ENCODE assay signal across 9 mouse cellular contexts in the genomic region with DNA sequence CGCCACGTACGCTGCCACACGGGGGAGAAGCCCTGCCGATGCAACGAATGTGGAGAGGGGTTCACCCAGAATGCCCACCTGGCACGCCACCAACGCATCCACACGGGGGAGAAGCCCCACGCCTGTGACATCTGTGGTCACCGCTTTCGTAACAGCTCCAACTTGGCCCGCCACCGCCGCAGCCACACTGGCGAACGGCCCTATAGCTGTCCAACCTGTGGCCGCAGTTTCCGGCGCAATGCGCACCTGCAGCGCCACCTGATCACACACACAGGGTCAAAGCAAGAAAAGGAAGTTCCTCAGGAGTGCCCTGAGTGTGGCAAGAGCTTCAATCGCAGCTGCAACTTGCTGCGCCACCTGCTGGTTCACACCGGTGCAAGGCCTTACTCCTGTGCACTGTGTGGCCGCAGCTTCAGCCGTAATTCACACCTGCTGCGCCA. TPM values are rescaled to one million over a fixed set of nuclear protein-coding genes. Genes with fewer than 3 reads are reported as not detected.
DNase-seq lines count a peak whose midpoint lies in the region; ATAC-seq lines count a peak whose summit lies in the region.
"Had no signal": no experiment of that assay in that cellular context is flagged by ENCODE, and none has a peak within 500 bp of the region (broad histone marks: within the 10 kb centered on the region; RNA-seq: fewer than 3 reads in every experiment).

No protein-coding gene starts in this region.

- no peak overlapping the region for H3K9ac ChIP-seq in lung, embryonic 15.5 days

- H3K4me1 ChIP-seq in lung, embryonic 15.5 days, result no peaks in the 10 kb centered on the region

- DNase-seq in urinary bladder, adult 2 months (ENCODE audit: low spot score), result peak; percentile 34
- DNase-seq in urinary bladder, postnatal 4 days (ENCODE audit: low spot score in 2 of 2), result no peak
- peak; percentile 54 to 70 for DNase-seq in adrenal gland, postnatal 36 days
- DNase-seq in kidney, adult 11 months, result peak; percentile 32
- DNase-seq in spleen, adult 12 weeks (ENCODE audit: low spot score), result peak; percentile 62
- no peak for DNase-seq in Muller cell, postnatal 12 days (ENCODE audit: inconsistent ontology term)

- 76% methylated on average over 28 of the region's 28 CpGs for WGBS in lung, embryonic 15.5 days

- no peak overlapping the region for H3K4me2 ChIP-seq in lung, embryonic 15.5 days

- no peaks in the 10 kb centered on the region for H3K27me3 ChIP-seq in lung, embryonic 15.5 days

- H3K9me3 ChIP-seq in lung, embryonic 15.5 days, result no peaks in the 10 kb centered on the region

- ATAC-seq in erythroid progenitor cell, adult 5-6 weeks (replicated peaks; ENCODE audit: low FRiP score, poor library complexity, severe bottlenecking), result peak; percentile 54; the same call in 1 of the 2 replicates
- ATAC-seq in lung, embryonic 15.5 days (ENCODE audit: borderline replicate concordance, extremely low read depth, low FRiP score, low TSS enrichment), result peak; percentile 78; the same call in 1 of the 2 replicates

- H3K36me3 ChIP-seq in lung, embryonic 15.5 days, result no peaks in the 10 kb centered on the region

- H3K4me3 ChIP-seq in lung, embryonic 15.5 days, result no peak overlapping the region

- no peak overlapping the region for H3K27ac ChIP-seq in lung, embryonic 15.5 days

RNA-seq across cellular contexts. Expression of a gene that starts 9.7 kb away (rescaled TPM):
- polyA plus RNA-seq in urinary bladder, adult 2 months (2012; rRNA removed), result 0.04 TPM in 2 replicates
- not detected for total RNA-seq in adrenal gland, postnatal 36 days (2021)
- not detected in 2 replicates for total RNA-seq in erythroid progenitor cell, adult 5-6 weeks (2015; ENCODE audit: low replicate concordance)
- total RNA-seq in erythroid progenitor cell, adult 5-6 weeks (2017; ENCODE audit: low replicate concordance), result not detected in 2 replicates
- polyA plus RNA-seq in lung, embryonic 15.5 days (2015; fragmentation: Nextera tagmentation; extraction: Ambion mirVana), result 0.18 and 0.40 TPM in 2 replicates
- polyA plus RNA-seq: gonadal fat pad, adult 2 months had no signal

RNA-seq across cellular contexts. Expression of a gene that starts 11.1 kb away (rescaled TPM):
- polyA plus RNA-seq in urinary bladder, adult 2 months (2012; rRNA removed), result 9.2 and 11.9 TPM in 2 replicates
- total RNA-seq in adrenal gland, postnatal 36 days (2021), result 10 to 100 TPM in 1 of 2 experiments, 1 to 10 TPM in 1; 7.0 to 11.4 TPM
- total RNA-seq in erythroid progenitor cell, adult 5-6 weeks (2015; ENCODE audit: low replicate concordance), result not detected in 2 replicates
- total RNA-seq in erythroid progenitor cell, adult 5-6 weeks (2017; ENCODE audit: low replicate concordance), result not detected in 2 replicates
- 15.0 and 15.3 TPM in 2 replicates for polyA plus RNA-seq in lung, embryonic 15.5 days (2015; fragmentation: Nextera tagmentation; extraction: Ambion mirVana)

RNA-seq across cellular contexts. Expression of a gene that starts 34.7 kb away (rescaled TPM):
- 0.22 and 0.29 TPM in 2 replicates for polyA plus RNA-seq in urinary bladder, adult 2 months (2012; rRNA removed)
- total RNA-seq in adrenal gland, postnatal 36 days (2021), result under 1 TPM; 0.20 TPM
- 4.6 and 7.9 TPM in 2 replicates for total RNA-seq in erythroid progenitor cell, adult 5-6 weeks (2015; ENCODE audit: low replicate concordance)
- total RNA-seq in erythroid progenitor cell, adult 5-6 weeks (2017; ENCODE audit: low replicate concordance), result 1.3 and 1.5 TPM in 2 replicates
- polyA plus RNA-seq in lung, embryonic 15.5 days (2015; fragmentation: Nextera tagmentation; extraction: Ambion mirVana), result 0.41 and 0.53 TPM in 2 replicates

RNA-seq across cellular contexts. Expression of a gene that starts 46.3 kb away (rescaled TPM):
- 7.6 and 7.8 TPM in 2 replicates for polyA plus RNA-seq in urinary bladder, adult 2 months (2012; rRNA removed)
- 10 to 100 TPM; 10.3 to 12.1 TPM for total RNA-seq in adrenal gland, postnatal 36 days (2021)
- 2.2 and 3.4 TPM in 2 replicates for total RNA-seq in erythroid progenitor cell, adult 5-6 weeks (2015; ENCODE audit: low replicate concordance)
- total RNA-seq in erythroid progenitor cell, adult 5-6 weeks (2017; ENCODE audit: low replicate concordance), result 0.90 and 1.4 TPM in 2 replicates
- polyA plus RNA-seq in lung, embryonic 15.5 days (2015; fragmentation: Nextera tagmentation; extraction: Ambion mirVana), result 20.9 and 21.5 TPM in 2 replicates

RNA-seq across cellular contexts. Expression of a gene that starts 49.9 kb away (rescaled TPM):
- 9.2 and 11.7 TPM in 2 replicates for polyA plus RNA-seq in urinary bladder, adult 2 months (2012; rRNA removed)
- total RNA-seq in adrenal gland, postnatal 36 days (2021), result not detected
- not detected in 2 replicates for total RNA-seq in erythroid progenitor cell, adult 5-6 weeks (2015; ENCODE audit: low replicate concordance)
- total RNA-seq in erythroid progenitor cell, adult 5-6 weeks (2017; ENCODE audit: low replicate concordance), result not detected in 2 replicates
- 3.5 and 4.0 TPM in 2 replicates for polyA plus RNA-seq in lung, embryonic 15.5 days (2015; fragmentation: Nextera tagmentation; extraction: Ambion mirVana)

Comparison
In these comparisons a context has a peak if more than half of its experiments do, and no peak if none do; other contexts are left out.
1. DNase-seq: peak in urinary bladder, adult 2 months (single experiment), adrenal gland, postnatal 36 days (2 of 2), kidney, adult 11 months (single experiment) and spleen, adult 12 weeks (single experiment); none in urinary bladder, postnatal 4 days (0 of 2) and Muller cell, postnatal 12 days (single experiment).
2. RNA of a gene that starts 11.1 kb away (total RNA-seq): 7.0 to 11.4 TPM in adrenal gland, postnatal 36 days; not detected in erythroid progenitor cell, adult 5-6 weeks; every median in the first group is over 4 times any median in the second.